Mouse (Mus musculus): ENCODE measurements around the gene Prpf18.

DNA sequence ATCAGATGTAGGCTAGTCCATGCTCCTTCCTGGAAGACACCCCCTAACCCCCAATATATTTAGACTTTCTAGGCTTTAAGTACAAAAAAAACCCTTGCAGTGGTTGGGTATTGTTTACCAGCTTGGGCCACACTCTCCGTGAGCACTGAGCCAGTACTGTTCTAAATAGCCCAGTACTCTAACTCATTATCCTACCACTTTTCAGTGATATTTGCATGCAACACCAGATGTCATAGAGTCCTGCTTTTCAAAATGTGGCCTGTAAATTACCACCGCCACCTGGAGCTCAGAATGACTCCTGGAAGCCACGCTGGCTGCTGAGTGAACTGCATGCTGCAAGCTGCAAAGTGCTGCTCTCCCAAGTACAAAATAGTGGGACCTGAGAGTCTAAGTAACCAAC lies 43.7 kb downstream of the Prpf18 start:
- TF ChIP-seq POLR2A (IDR thresholded peaks at IDR 0.05; ENCODE audit: borderline replicate concordance, low read depth, low read length) (no peak), CTCF (IDR thresholded peaks at IDR 0.05; ENCODE audit: low read depth, low read length) (no peak)
